Mouse (Mus musculus) erythroblast, embryonic 14.5 days (primary cell): ENCODE measurements around the gene Rmnd5b. TPM values are rescaled to one million over a fixed set of nuclear protein-coding genes. Genes with fewer than 3 reads are reported as not detected.
"Not testable (repeated sequence)": the region's sequence is repeated elsewhere in the genome, so short reads cannot be mapped to it uniquely, and the experiment has no call there.

Experiments used
- H3K27me3 ChIP-seq: 2 replicates; pipeline ENCODE4 v1.6.1; 2012; ENCODE audit warnings: inconsistent platforms; ENCODE audit not compliant: control insufficient read depth
- H3K36me3 ChIP-seq: 2 replicates; pipeline ENCODE4 v1.6.1; 2012; ENCODE audit warnings: mild to moderate bottlenecking, inconsistent platforms; ENCODE audit not compliant: control insufficient read depth
- H3K4me1 ChIP-seq: 2 replicates; pipeline ENCODE4 v1.6.1; 2012; ENCODE audit warnings: inconsistent platforms; ENCODE audit not compliant: control insufficient read depth
- H3K4me3 ChIP-seq: replicated peaks from 2 replicates; pipeline ENCODE3; 2012; ENCODE audit warnings: moderate library complexity, mild to moderate bottlenecking, inconsistent platforms
- H3K9me3 ChIP-seq: 2 replicates; pipeline ENCODE4 v1.6.1; 2012; ENCODE audit warnings: low read length, inconsistent platforms, mixed read lengths; ENCODE audit not compliant: control insufficient read depth
- GATA1 ChIP-seq: IDR thresholded peaks from 2 replicates; pipeline ENCODE4 v1.6.1; 2012; ENCODE audit warnings: low read length, inconsistent platforms, mixed read lengths
- TAL1 ChIP-seq: IDR thresholded peaks from 3 replicates; pipeline ENCODE4 v1.6.1; 2012; ENCODE audit warnings: low read length, inconsistent platforms, mixed read lengths
- polyA plus RNA-seq: library from polyadenylated mRNA; stranded (reverse); fragments of >175 nt; gene quantifications from 2 replicates; pipeline ENCODE4 v1.2.3, GENCODE M21; 2012

Gene Rmnd5b
- polyA plus RNA-seq, result 1.4 and 1.5 TPM in 2 replicates

DNA sequence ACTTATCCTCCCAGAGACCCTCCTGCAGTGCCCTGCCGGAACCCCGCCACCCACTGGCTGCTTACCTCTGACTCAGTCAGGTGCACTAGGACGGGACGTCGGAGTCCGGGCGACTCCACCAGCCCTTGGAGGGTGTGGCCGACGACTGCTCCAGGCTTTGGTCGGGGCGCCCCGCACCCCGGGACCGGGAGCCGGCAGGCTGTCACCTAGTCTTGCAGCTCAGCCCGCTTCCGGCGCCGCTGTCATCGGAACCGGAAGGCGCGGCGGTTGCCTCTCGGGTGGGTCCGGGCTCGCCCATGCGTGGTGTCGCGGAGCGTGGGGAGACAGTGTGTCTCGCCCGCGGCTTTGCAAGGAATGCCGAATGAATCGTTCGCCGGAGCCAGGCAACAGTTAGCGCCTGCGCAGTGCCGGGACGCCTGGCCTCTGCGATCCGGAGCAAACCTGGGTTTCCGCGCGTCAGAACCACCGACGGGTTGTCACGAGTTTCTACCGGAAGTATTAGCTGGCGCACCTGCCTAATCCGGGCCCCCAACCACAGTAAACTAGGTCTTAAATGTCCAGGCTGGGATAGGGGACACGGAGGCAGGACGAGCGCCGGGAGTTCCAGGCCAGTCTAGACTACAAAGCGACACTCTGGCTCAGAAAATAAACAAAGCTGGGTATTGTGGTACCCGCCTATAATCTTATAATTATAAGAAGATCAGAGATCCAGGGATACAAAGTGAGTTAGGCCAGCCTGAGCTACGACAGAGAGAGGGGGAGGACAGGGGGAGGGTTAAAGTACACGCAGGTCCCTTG is at the start of gene Rmnd5b:
TSS of gene Rmnd5b (minus strand) at position 372 of the 798 bp plus-strand sequence.
- Histone ChIP-seq H3K36me3 (peaks cover 16% of the 10 kb centered on the region), H3K4me1 (peaks cover 53% of the 10 kb centered on the region), H3K9me3 (no peaks in the 10 kb centered on the region), H3K4me3 (peak within 1 kb of the TSS; percentile 91), H3K27me3 (peaks cover 8% of the 10 kb centered on the region)
- TF ChIP-seq TAL1 (no peak), GATA1 (no peak)

GRCm38 (mm10) chr11:51681976-51682374 is 46.3 kb upstream of the Rmnd5b start:
- TF ChIP-seq TAL1, result no peak
- Histone ChIP-seq H3K4me3 (no peak overlapping the region), H3K9me3 (no peaks in the 10 kb centered on the region), H3K36me3 (peaks cover 10% of the 10 kb centered on the region), H3K27me3 (no peaks in the 10 kb centered on the region), H3K4me1 (peaks cover 4% of the 10 kb centered on the region)

GRCm38 (mm10) chr11:51681324-51681975 is 45.8 kb upstream of the Rmnd5b start:
- no peak overlapping the region for H3K4me3 ChIP-seq
- no peak for TF ChIP-seq TAL1
- TF ChIP-seq GATA1, result no peak

DNA sequence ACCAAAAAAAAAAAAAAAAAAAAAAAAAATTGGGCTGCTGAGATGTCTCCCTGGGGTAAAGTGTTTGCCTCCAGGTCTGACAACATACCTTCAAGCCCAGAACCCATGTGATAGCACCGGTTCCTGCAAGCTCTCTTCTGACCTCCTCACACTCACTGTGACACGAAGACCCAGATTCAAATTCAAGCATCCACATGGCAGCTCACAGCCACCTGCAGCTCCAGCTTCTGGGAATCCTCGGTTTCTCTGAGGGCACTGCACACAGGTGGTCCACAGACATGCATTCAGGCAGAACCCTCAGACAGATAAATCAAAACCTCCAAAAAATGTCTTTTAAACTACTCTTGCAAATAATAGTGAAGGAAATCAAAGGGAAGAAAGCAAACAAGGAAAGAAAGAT is 43.8 kb upstream of the Rmnd5b start:
- Histone ChIP-seq H3K36me3 (no peaks in the 10 kb centered on the region), H3K4me3 (no peak overlapping the region), H3K27me3 (no peaks in the 10 kb centered on the region), H3K9me3 (no peaks in the 10 kb centered on the region), H3K4me1 (no peaks in the 10 kb centered on the region; the same call in 1 of the 2 replicates)
- TF ChIP-seq GATA1 (no peak), TAL1 (no peak; the same call in 2 of the 3 replicates)

More at GRCm38 (mm10) chr11:51681324-51681975, 45.8 kb upstream of the Rmnd5b start:
- peaks cover 10% of the 10 kb centered on the region for H3K36me3 ChIP-seq
- H3K9me3 ChIP-seq, result no peaks in the 10 kb centered on the region
- H3K27me3 ChIP-seq, result no peaks in the 10 kb centered on the region
- H3K4me1 ChIP-seq, result peaks cover under 1% of the 10 kb centered on the region

DNA sequence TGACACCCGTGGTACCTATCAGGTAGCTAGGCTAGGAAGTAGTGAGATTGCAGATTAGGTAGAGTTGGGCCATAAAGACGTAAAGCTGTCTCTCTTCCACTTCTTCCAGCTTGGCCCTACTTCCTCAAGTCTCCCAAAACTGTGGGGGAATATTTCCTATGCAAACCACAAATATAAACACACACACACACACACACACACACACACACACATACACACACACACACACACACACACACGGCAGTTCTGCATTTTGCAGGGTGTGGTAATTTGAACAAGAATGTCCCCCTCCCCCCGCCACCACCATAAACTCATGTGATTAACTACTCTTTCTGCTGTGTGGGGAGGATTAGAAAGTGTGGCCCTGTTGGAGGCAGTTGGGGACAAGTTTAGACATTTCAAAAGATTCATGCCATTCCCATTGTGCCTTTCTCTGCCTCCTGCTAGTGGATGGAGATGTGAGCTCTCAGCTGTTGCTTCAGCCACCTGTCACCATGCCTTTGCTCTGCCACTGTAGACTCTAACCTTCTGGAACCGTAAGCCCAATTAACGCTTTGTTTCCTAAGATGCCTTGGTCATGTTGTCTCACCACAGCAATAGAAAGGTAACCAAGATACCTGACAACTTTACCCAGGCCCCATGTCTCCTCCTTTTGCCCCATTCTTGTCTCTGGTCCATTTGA is 42.2 kb upstream of the Rmnd5b start:
- no peaks in the 10 kb centered on the region for H3K9me3 ChIP-seq
- H3K4me3 ChIP-seq, result no peak overlapping the region
- H3K27me3 ChIP-seq, result no peaks in the 10 kb centered on the region
- H3K4me1 ChIP-seq, result no peaks in the 10 kb centered on the region; the same call in 1 of the 2 replicates
- TF ChIP-seq TAL1 (no peak), GATA1 (no peak)
- no peaks in the 10 kb centered on the region for H3K36me3 ChIP-seq

GRCm38 (mm10) chr11:51675386-51675785 is 39.7 kb upstream of the Rmnd5b start:
- Histone ChIP-seq H3K9me3 (no peaks in the 10 kb centered on the region), H3K36me3 (no peaks in the 10 kb centered on the region), H3K27me3 (no peaks in the 10 kb centered on the region), H3K4me1 (peaks cover 1% of the 10 kb centered on the region; the same call in 1 of the 2 replicates), H3K4me3 (no peak overlapping the region)
- TF ChIP-seq TAL1 (no peak), GATA1 (no peak)

- TF ChIP-seq GATA1, result no peak
- no peak for TF ChIP-seq TAL1
Observed at GRCm38 (mm10) chr11:51673291-51673690, 37.6 kb upstream of the Rmnd5b start.

GRCm38 (mm10) chr11:51671376-51671775 is 35.7 kb upstream of the Rmnd5b start:
- H3K4me1 ChIP-seq, result peaks cover 1% of the 10 kb centered on the region; the same call in 1 of the 2 replicates
- H3K27me3 ChIP-seq, result no peaks in the 10 kb centered on the region
- H3K4me3 ChIP-seq, result no peak overlapping the region
- TF ChIP-seq GATA1, result no peak
- TF ChIP-seq TAL1, result no peak
- no peaks in the 10 kb centered on the region for H3K9me3 ChIP-seq
- H3K36me3 ChIP-seq, result no peaks in the 10 kb centered on the region

More at GRCm38 (mm10) chr11:51673291-51673690, 37.6 kb upstream of the Rmnd5b start:
- Histone ChIP-seq H3K27me3 (no peaks in the 10 kb centered on the region), H3K36me3 (no peaks in the 10 kb centered on the region), H3K4me1 (peaks cover 1% of the 10 kb centered on the region; the same call in 1 of the 2 replicates), H3K9me3 (no peaks in the 10 kb centered on the region), H3K4me3 (no peak overlapping the region)

DNA sequence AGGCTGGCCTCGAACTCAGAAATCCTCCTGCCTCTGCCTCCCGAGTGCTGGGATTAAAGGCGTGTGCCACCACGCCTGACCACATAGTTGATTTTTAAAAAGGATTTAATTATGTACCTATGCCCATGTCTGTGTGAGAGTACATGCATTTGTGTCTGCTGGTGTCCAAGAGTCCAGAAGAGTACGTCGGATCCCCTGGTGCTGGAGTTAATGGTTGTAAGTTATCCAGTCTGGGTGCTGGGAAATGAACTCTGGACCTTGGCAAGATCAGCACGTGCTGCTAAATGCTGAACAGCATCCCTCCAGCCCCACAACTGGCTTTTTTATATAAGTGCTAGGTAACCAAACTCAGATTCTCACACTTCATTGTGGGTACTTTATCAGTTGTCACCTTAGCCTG is 35.1 kb upstream of the Rmnd5b start:
- TF ChIP-seq GATA1 (no peak), TAL1 (no peak)
- peaks cover 1% of the 10 kb centered on the region; the same call in 1 of the 2 replicates for H3K4me1 ChIP-seq

DNA sequence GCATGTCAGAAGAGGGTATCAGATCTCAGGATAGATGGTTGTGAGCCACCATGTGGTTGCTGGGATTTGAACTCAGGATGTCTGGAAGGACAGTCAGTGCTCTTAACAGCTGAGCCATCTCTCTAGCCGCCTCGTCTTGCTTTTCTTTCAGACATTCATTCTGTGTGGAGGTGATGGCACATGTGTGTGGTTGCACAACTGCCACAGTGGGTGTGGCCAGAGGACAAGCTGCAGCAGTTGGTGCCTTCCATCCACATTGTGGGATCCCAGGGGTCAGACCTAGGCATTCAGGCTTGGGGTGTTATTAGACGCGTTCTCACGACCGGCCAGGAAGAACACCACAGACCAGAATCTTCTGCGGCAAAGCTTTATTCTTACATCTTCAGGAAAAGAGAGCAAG is 29.1 kb upstream of the Rmnd5b start:
- H3K27me3 ChIP-seq, H3K9me3 ChIP-seq, H3K36me3 ChIP-seq, H3K4me1 ChIP-seq, H3K4me3 ChIP-seq: not testable (repeated sequence)

More for the DNA sequence above, 35.1 kb upstream of the Rmnd5b start:
- Histone ChIP-seq H3K9me3 (no peaks in the 10 kb centered on the region), H3K36me3 (no peaks in the 10 kb centered on the region), H3K4me3 (no peak overlapping the region), H3K27me3 (no peaks in the 10 kb centered on the region)
